Comparison of ENCODE assay signal across 8 mouse cellular contexts in the genomic region with DNA sequence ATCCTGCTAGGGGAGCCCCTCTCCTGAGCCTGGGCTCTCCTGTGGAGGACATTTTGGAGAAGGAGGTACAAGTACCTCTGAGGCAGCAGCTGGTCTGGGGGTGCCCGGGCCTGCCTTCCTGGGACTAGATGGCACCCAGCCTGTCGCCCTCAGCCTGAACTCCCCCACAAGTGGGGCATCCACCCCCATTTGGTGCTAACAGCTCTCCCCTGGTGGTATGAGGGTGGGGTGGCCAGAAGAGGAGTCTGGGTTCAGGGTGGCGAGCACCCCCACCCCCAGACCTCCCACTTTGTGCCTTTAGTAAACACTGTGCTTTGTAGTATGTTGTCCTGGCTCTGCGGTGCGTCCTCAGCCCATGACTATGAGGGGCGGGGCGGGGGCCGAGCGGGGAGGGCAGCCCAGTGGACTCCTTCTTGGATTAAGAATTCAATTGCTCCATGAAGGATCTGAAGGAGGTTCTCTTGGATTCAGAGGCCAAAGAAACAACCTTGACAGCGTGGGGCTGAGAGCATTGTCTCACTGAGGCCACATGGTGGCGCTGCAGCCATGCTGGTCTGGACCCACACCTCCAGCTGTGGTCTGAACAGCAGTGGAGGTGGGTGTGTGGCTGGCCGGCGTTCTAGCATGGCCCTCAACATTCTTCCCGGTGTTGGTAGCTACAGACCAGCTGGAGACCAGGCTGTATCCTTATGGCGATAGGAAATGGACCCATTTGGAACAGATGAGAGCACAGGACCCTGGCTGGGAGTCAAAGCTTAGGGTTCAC. TPM values are rescaled to one million over a fixed set of nuclear protein-coding genes. Genes with fewer than 3 reads are reported as not detected.
A peak's percentile ranks its signal among the peaks of the same experiment; 100 is the strongest.
DNase-seq lines count a peak whose midpoint lies in the region; ATAC-seq and TF ChIP-seq lines count a peak whose summit lies in the region.

No protein-coding gene starts in this region.

- no peaks in the 10 kb centered on the region for H3K27me3 ChIP-seq in liver, embryonic 14.5 days (ENCODE audit: control insufficient read depth, insufficient read depth, low read length)
- H3K27me3 ChIP-seq in neural tube, embryonic 11.5 days (ENCODE audit: control insufficient read depth, insufficient read depth, low read length) = no peaks in the 10 kb centered on the region
- H3K27me3 ChIP-seq in stomach, postnatal 0 days (ENCODE audit: control insufficient read depth, insufficient read depth, low read length) = no peaks in the 10 kb centered on the region

- H3K36me3 ChIP-seq in liver, embryonic 14.5 days (replicated peaks; ENCODE audit: control insufficient read depth, insufficient read depth, low read depth) = no peaks in the 10 kb centered on the region
- no peaks in the 10 kb centered on the region for H3K36me3 ChIP-seq in neural tube, embryonic 11.5 days (ENCODE audit: control insufficient read depth, insufficient read depth, low read length)
- no peaks in the 10 kb centered on the region; the same call in 1 of the 2 replicates for H3K36me3 ChIP-seq in stomach, postnatal 0 days (ENCODE audit: control insufficient read depth, insufficient read depth, low read length)

- peak; percentile 39 to 62 for DNase-seq in spleen, adult 18-20 months
- DNase-seq in spleen, adult 12 weeks (ENCODE audit: low spot score) = no peak
- peak; percentile 65 to 70 for DNase-seq in gastrocnemius, postnatal 4 days (ENCODE audit: low spot score in 2 of 2)
- DNase-seq in kidney, adult 11 months = peak; percentile 58
- DNase-seq in liver, embryonic 14.5 days (ENCODE audit: low read depth in 3 of 3, low spot score in 3 of 3) = peak in 2 of 3 experiments; percentile 32 to 37
- peak; percentile 87 for DNase-seq in neural tube, embryonic 11.5 days (ENCODE audit: low spot score)
- peak; percentile 87 for DNase-seq in stomach, postnatal 0 days (ENCODE audit: low spot score)

- H3K4me2 ChIP-seq in liver, embryonic 14.5 days (ENCODE audit: low read depth) = no peak overlapping the region
- H3K4me2 ChIP-seq in neural tube, embryonic 11.5 days (ENCODE audit: low read depth) = no peak overlapping the region
- H3K4me2 ChIP-seq in stomach, postnatal 0 days (replicated peaks; ENCODE audit: low read depth) = no peak overlapping the region

- H3K9me3 ChIP-seq in liver, embryonic 14.5 days (ENCODE audit: control insufficient read depth, low read length) = no peaks in the 10 kb centered on the region
- H3K9me3 ChIP-seq in neural tube, embryonic 11.5 days (ENCODE audit: control insufficient read depth, low read length) = no peaks in the 10 kb centered on the region
- no peaks in the 10 kb centered on the region for H3K9me3 ChIP-seq in stomach, postnatal 0 days (ENCODE audit: control insufficient read depth, low read length)

- no peak for TF ChIP-seq EP300 in liver, embryonic 14.5 days (IDR thresholded peaks at IDR 0.05; ENCODE audit: low read depth)
- TF ChIP-seq EP300 in stomach, postnatal 0 days (optimal IDR thresholded peaks at IDR 0.05) = no peak

- H3K27ac ChIP-seq in liver, embryonic 14.5 days = no peak overlapping the region
- H3K27ac ChIP-seq in neural tube, embryonic 11.5 days (ENCODE audit: low read depth, low read length) = no peak overlapping the region
- H3K27ac ChIP-seq in stomach, postnatal 0 days (replicated peaks) = no peak overlapping the region

- ATAC-seq in common myeloid progenitor, adult 5-6 weeks (replicated peaks; ENCODE audit: low read depth, poor library complexity, severe bottlenecking) = peak; percentile 72
- 0 out of 2 replicates have a peak, but pooled peaks have one; percentile 29 for ATAC-seq in liver, embryonic 14.5 days (ENCODE audit: insufficient read depth)
- peak; percentile 36; the same call in 1 of the 2 replicates for ATAC-seq in neural tube, embryonic 11.5 days (ENCODE audit: insufficient read depth, low FRiP score, low TSS enrichment)
- peak; percentile 75 for ATAC-seq in stomach, postnatal 0 days (ENCODE audit: low FRiP score, low TSS enrichment)

- no peak overlapping the region for H3K9ac ChIP-seq in liver, embryonic 14.5 days (replicated peaks)
- no peak overlapping the region for H3K9ac ChIP-seq in neural tube, embryonic 11.5 days (ENCODE audit: low read length)
- no peak overlapping the region for H3K9ac ChIP-seq in stomach, postnatal 0 days (ENCODE audit: low read length)

- WGBS in liver, embryonic 14.5 days (ENCODE audit: insufficient replicate concordance) = 22% methylated on average over 15 of the region's 15 CpGs
- 23% methylated on average over 15 of the region's 15 CpGs for WGBS in neural tube, embryonic 11.5 days
- 20% methylated on average over 14 of the region's 15 CpGs for WGBS in stomach, postnatal 0 days

- no peak overlapping the region for H3K4me3 ChIP-seq in liver, embryonic 14.5 days (ENCODE audit: insufficient read depth in 1 of 2, low read depth in 2 of 2, low read length in 2 of 2)
- H3K4me3 ChIP-seq in neural tube, embryonic 11.5 days (ENCODE audit: low read depth, low read length) = no peak overlapping the region
- no peak overlapping the region for H3K4me3 ChIP-seq in stomach, postnatal 0 days (ENCODE audit: low read depth, low read length)

- H3K4me1 ChIP-seq in liver, embryonic 14.5 days (replicated peaks; ENCODE audit: control insufficient read depth in 2 of 2, insufficient read depth in 2 of 2, low read length in 1 of 2) = 0 out of 4 replicates have a peak, but pooled peaks cover 0 to 1% of the 10 kb centered on the region in 2 experiments
- peaks cover 24% of the 10 kb centered on the region for H3K4me1 ChIP-seq in neural tube, embryonic 11.5 days (ENCODE audit: control insufficient read depth, insufficient read depth, low read length)
- no peaks in the 10 kb centered on the region for H3K4me1 ChIP-seq in stomach, postnatal 0 days (replicated peaks; ENCODE audit: control insufficient read depth, insufficient read depth)

- TF ChIP-seq CTCF in liver, embryonic 14.5 days (IDR thresholded peaks at IDR 0.05; ENCODE audit: low read depth) = peak; percentile 89
- TF ChIP-seq CTCF in stomach, postnatal 0 days (IDR thresholded peaks at IDR 0.05; ENCODE audit: low read depth) = peak; percentile 97

RNA-seq across cellular contexts. Expression of gene Mdfi, which starts 42.2 kb away (rescaled TPM):
- total RNA-seq in common myeloid progenitor, adult 5-6 weeks (2017) = 8.5 and 9.2 TPM in 2 replicates
- 10 to 100 TPM; 12.0 to 13.0 TPM for total RNA-seq in gastrocnemius, postnatal 4 days (2021)
- polyA plus RNA-seq in liver, embryonic 14.5 days (2012; rRNA removed) = 5.2 and 7.1 TPM in 2 replicates
- 1.7 and 1.9 TPM in 2 replicates for polyA plus RNA-seq in liver, embryonic 14.5 days (2014; fragmentation: Nextera tagmentation; extraction: Ambion mirVana)
- polyA plus RNA-seq in neural tube, embryonic 11.5 days (2014; fragmentation: Nextera tagmentation; extraction: Ambion mirVana) = 43.4 and 50.3 TPM in 2 replicates
- 6.2 and 6.3 TPM in 2 replicates for polyA plus RNA-seq in stomach, postnatal 0 days (2015; fragmentation: Nextera tagmentation; extraction: Ambion mirVana)

RNA-seq across cellular contexts. Expression of gene Tfeb, which starts 55.5 kb away (rescaled TPM):
- total RNA-seq in common myeloid progenitor, adult 5-6 weeks (2017) = 5.8 and 6.4 TPM in 2 replicates
- total RNA-seq in gastrocnemius, postnatal 4 days (2021) = 10 to 100 TPM; 62.2 to 72.7 TPM
- 2.4 and 2.9 TPM in 2 replicates for polyA plus RNA-seq in liver, embryonic 14.5 days (2012; rRNA removed)
- 3.2 and 3.7 TPM in 2 replicates for polyA plus RNA-seq in liver, embryonic 14.5 days (2014; fragmentation: Nextera tagmentation; extraction: Ambion mirVana)
- 1.8 and 2.0 TPM in 2 replicates for polyA plus RNA-seq in neural tube, embryonic 11.5 days (2014; fragmentation: Nextera tagmentation; extraction: Ambion mirVana)
- polyA plus RNA-seq in stomach, postnatal 0 days (2015; fragmentation: Nextera tagmentation; extraction: Ambion mirVana) = 10.4 and 13.8 TPM in 2 replicates
